Comparison of ENCODE assay signal across 19 mouse cellular contexts in genomic region chr16:90950354-90950963, GRCm38 (mm10). TPM values are rescaled to one million over a fixed set of nuclear protein-coding genes. Genes with fewer than 3 reads are reported as not detected.
A peak's percentile ranks its signal among the peaks of the same experiment; 100 is the strongest.
DNase-seq lines count a peak whose midpoint lies in the region; ATAC-seq and TF ChIP-seq lines count a peak whose summit lies in the region.
"Had no signal": no experiment of that assay in that cellular context is flagged by ENCODE, and none has a peak within 500 bp of the region (broad histone marks: within the 10 kb centered on the region; RNA-seq: fewer than 3 reads in every experiment).

No protein-coding gene starts in this region.

- peak; percentile 45 for DNase-seq in intestine, embryonic 14.5 days (ENCODE audit: low spot score)
- peak; percentile 82 for DNase-seq in lung, postnatal 0 days (ENCODE audit: low spot score)
- DNase-seq in kidney, postnatal 4 days, result no peak
- no peak for DNase-seq in adrenal gland, adult (ENCODE audit: inconsistent age in 2 of 2, low spot score in 1 of 2)
- DNase-seq: cerebellum, adult 9-11 months; gastrocnemius, adult 2 months; heart, postnatal 14 days; left cerebral cortex, postnatal 4 days; thymus, postnatal 4 days had no signal

- TF ChIP-seq CTCF in ES-Bruce4 (IDR thresholded peaks at IDR 0.05; ENCODE audit: low read depth, low read length), result peak; percentile 32
- peak; percentile 52 for TF ChIP-seq CTCF in lung, postnatal 0 days (IDR thresholded peaks at IDR 0.05)

- H3K36me3 ChIP-seq in intestine, embryonic 14.5 days (ENCODE audit: control insufficient read depth, insufficient read depth, low read length), result peaks cover 26% of the 10 kb centered on the region; the same call in 1 of the 2 replicates
- 0 out of 2 replicates have a peak, but pooled peaks cover 3% of the 10 kb centered on the region for H3K36me3 ChIP-seq in intestine, embryonic 16.5 days (ENCODE audit: control insufficient read depth, insufficient read depth, low read length)
- H3K36me3 ChIP-seq in ES-Bruce4 (ENCODE audit: control insufficient read depth, insufficient read depth, low read length, poor library complexity, severe bottlenecking), result no peaks in the 10 kb centered on the region; the same call in 1 of the 2 replicates
- H3K36me3 ChIP-seq in lung, postnatal 0 days (ENCODE audit: insufficient read depth, low read length), result peaks cover 23% of the 10 kb centered on the region

- H3K27ac ChIP-seq in intestine, embryonic 14.5 days (ENCODE audit: low read depth), result no peak overlapping the region
- H3K27ac ChIP-seq in intestine, embryonic 16.5 days (ENCODE audit: low read length), result no peak overlapping the region
- H3K27ac ChIP-seq in ES-Bruce4 (ENCODE audit: insufficient read depth, low read length), result no peak overlapping the region
- H3K27ac ChIP-seq in lung, postnatal 0 days (ENCODE audit: low read length), result peak overlapping the region; percentile 43
- H3K27ac ChIP-seq: embryonic facial prominence, embryonic 12.5 days; gastrocnemius, adult 2 months; liver, embryonic 15.5 days; neural tube, embryonic 15.5 days had no signal

- WGBS in intestine, embryonic 14.5 days, result 54% methylated on average over 17 of the region's 17 CpGs
- 56% methylated on average over 17 of the region's 17 CpGs for WGBS in intestine, embryonic 16.5 days
- 40% methylated on average over 17 of the region's 17 CpGs for WGBS in lung, postnatal 0 days

- no peaks in the 10 kb centered on the region for H3K9me3 ChIP-seq in intestine, embryonic 14.5 days (ENCODE audit: control insufficient read depth, low read length)
- no peaks in the 10 kb centered on the region for H3K9me3 ChIP-seq in intestine, embryonic 16.5 days (ENCODE audit: control insufficient read depth, low read length)
- H3K9me3 ChIP-seq in ES-Bruce4 (replicated peaks; ENCODE audit: control insufficient read depth, insufficient read depth, low read length, poor library complexity, severe bottlenecking), result no peaks in the 10 kb centered on the region
- no peaks in the 10 kb centered on the region for H3K9me3 ChIP-seq in lung, postnatal 0 days (ENCODE audit: low read length)
- H3K9me3 ChIP-seq: embryonic facial prominence, embryonic 12.5 days; liver, embryonic 15.5 days; neural tube, embryonic 15.5 days had no signal

- TF ChIP-seq POLR2A in ES-Bruce4 (IDR thresholded peaks at IDR 0.05; ENCODE audit: insufficient read depth, low read length), result no peak

- H3K4me1 ChIP-seq in intestine, embryonic 14.5 days (replicated peaks; ENCODE audit: control insufficient read depth, insufficient read depth, low read length), result no peaks in the 10 kb centered on the region
- no peaks in the 10 kb centered on the region for H3K4me1 ChIP-seq in intestine, embryonic 16.5 days (ENCODE audit: control insufficient read depth, insufficient read depth, low read length)
- H3K4me1 ChIP-seq in ES-Bruce4 (ENCODE audit: control insufficient read depth, insufficient read depth, low read length), result no peaks in the 10 kb centered on the region
- no peaks in the 10 kb centered on the region for H3K4me1 ChIP-seq in lung, postnatal 0 days (ENCODE audit: insufficient read depth, low read depth, low read length)
- H3K4me1 ChIP-seq: embryonic facial prominence, embryonic 12.5 days; liver, embryonic 15.5 days; neural tube, embryonic 15.5 days had no signal

- ATAC-seq in intestine, embryonic 14.5 days (replicated peaks; ENCODE audit: low FRiP score, low TSS enrichment, low read depth), result no peak
- no peak for ATAC-seq in intestine, embryonic 16.5 days
- 0 out of 2 replicates have a peak, but pooled peaks have one; percentile 50 for ATAC-seq in common myeloid progenitor, adult 5-6 weeks (replicated peaks; ENCODE audit: low read depth, poor library complexity, severe bottlenecking)
- ATAC-seq in lung, postnatal 0 days, result peak; percentile 94
- ATAC-seq in inflammation-experienced regulatory T-cells, adult 6 months, result no peak
- ATAC-seq: forebrain, embryonic 16.5 days; hindbrain, embryonic 16.5 days had no signal

- no peak overlapping the region for H3K9ac ChIP-seq in intestine, embryonic 14.5 days (ENCODE audit: low read length)
- H3K9ac ChIP-seq in intestine, embryonic 16.5 days (ENCODE audit: low read depth, low read length), result no peak overlapping the region
- no peak overlapping the region for H3K9ac ChIP-seq in ES-Bruce4 (ENCODE audit: low read depth, poor library complexity, severe bottlenecking)
- H3K9ac ChIP-seq in lung, postnatal 0 days (replicated peaks; ENCODE audit: low read depth), result no peak overlapping the region
- H3K9ac ChIP-seq: embryonic facial prominence, embryonic 12.5 days; liver, embryonic 15.5 days; neural tube, embryonic 15.5 days had no signal

- no peak overlapping the region for H3K4me3 ChIP-seq in intestine, embryonic 14.5 days (ENCODE audit: low read depth, low read length)
- H3K4me3 ChIP-seq in intestine, embryonic 16.5 days (ENCODE audit: low read length), result no peak overlapping the region
- H3K4me3 ChIP-seq in ES-Bruce4 (ENCODE audit: low read depth, low read length), result no peak overlapping the region
- no peak overlapping the region for H3K4me3 ChIP-seq in lung, postnatal 0 days (ENCODE audit: low read depth, low read length)
- H3K4me3 ChIP-seq: embryonic facial prominence, embryonic 12.5 days; gastrocnemius, adult 2 months; liver, embryonic 15.5 days; neural tube, embryonic 15.5 days had no signal

- no peak overlapping the region for H3K4me2 ChIP-seq in intestine, embryonic 14.5 days (ENCODE audit: low read length)
- H3K4me2 ChIP-seq in intestine, embryonic 16.5 days (ENCODE audit: low read depth, low read length), result no peak overlapping the region
- H3K4me2 ChIP-seq in lung, postnatal 0 days (replicated peaks; ENCODE audit: low read depth, low read length), result peak overlapping the region; percentile 0; the same call in 1 of the 2 replicates
- H3K4me2 ChIP-seq: embryonic facial prominence, embryonic 12.5 days; liver, embryonic 15.5 days; midbrain, embryonic 11.5 days; neural tube, embryonic 15.5 days had no signal

- H3K27me3 ChIP-seq in intestine, embryonic 14.5 days (replicated peaks; ENCODE audit: control insufficient read depth, insufficient read depth, low read length), result no peaks in the 10 kb centered on the region
- H3K27me3 ChIP-seq in intestine, embryonic 16.5 days (replicated peaks; ENCODE audit: control insufficient read depth, insufficient read depth, low read length), result no peaks in the 10 kb centered on the region
- no peaks in the 10 kb centered on the region for H3K27me3 ChIP-seq in ES-Bruce4 (ENCODE audit: control insufficient read depth, insufficient read depth, low read length, poor library complexity, severe bottlenecking)
- H3K27me3 ChIP-seq in lung, postnatal 0 days (replicated peaks; ENCODE audit: insufficient read depth, low read length), result no peaks in the 10 kb centered on the region
- H3K27me3 ChIP-seq: embryonic facial prominence, embryonic 12.5 days; liver, embryonic 15.5 days; neural tube, embryonic 15.5 days had no signal

- no peak for TF ChIP-seq EP300 in ES-Bruce4 (IDR thresholded peaks at IDR 0.05; ENCODE audit: insufficient read depth, low read depth, low read length)
- TF ChIP-seq EP300 in lung, postnatal 0 days (IDR thresholded peaks at IDR 0.05), result peak; percentile 83

RNA-seq across cellular contexts. Expression of gene Cfap298, which starts 15.5 kb away (rescaled TPM):
- 35.7 and 38.4 TPM in 2 replicates for polyA plus RNA-seq in intestine, embryonic 14.5 days (2014; fragmentation: Nextera tagmentation; extraction: Ambion mirVana)
- polyA plus RNA-seq in intestine, embryonic 16.5 days (2015; fragmentation: Nextera tagmentation; extraction: Ambion mirVana), result 34.0 and 40.9 TPM in 2 replicates
- polyA plus RNA-seq in ES-Bruce4 (2011; ENCODE audit: insufficient read depth, insufficient read length, low read depth, missing spikeins), result 56.9 and 58.9 TPM in 2 replicates
- 72.0 and 100.0 TPM in 2 replicates for total RNA-seq in common myeloid progenitor, adult 5-6 weeks (2017)
- polyA plus RNA-seq in lung, postnatal 0 days (2015; fragmentation: Nextera tagmentation; extraction: Ambion mirVana), result 46.3 and 47.9 TPM in 2 replicates
- polyA plus RNA-seq in inflammation-experienced regulatory T-cells, adult 6 months (2017; shearing (Covaris generic)), result 10 to 100 TPM; 25.3 to 32.2 (median 26.2) TPM

Comparison
In these comparisons a context has a peak if more than half of its experiments do, and no peak if none do; other contexts are left out.
1. ATAC-seq: peak in common myeloid progenitor, adult 5-6 weeks (single experiment) and lung, postnatal 0 days (single experiment); none in intestine, embryonic 14.5 days (single experiment), intestine, embryonic 16.5 days (single experiment) and inflammation-experienced regulatory T-cells, adult 6 months (single experiment).
2. DNase-seq: peak in intestine, embryonic 14.5 days (single experiment) and lung, postnatal 0 days (single experiment); none in kidney, postnatal 4 days (0 of 2) and adrenal gland, adult (0 of 2).